In the genomic region with DNA sequence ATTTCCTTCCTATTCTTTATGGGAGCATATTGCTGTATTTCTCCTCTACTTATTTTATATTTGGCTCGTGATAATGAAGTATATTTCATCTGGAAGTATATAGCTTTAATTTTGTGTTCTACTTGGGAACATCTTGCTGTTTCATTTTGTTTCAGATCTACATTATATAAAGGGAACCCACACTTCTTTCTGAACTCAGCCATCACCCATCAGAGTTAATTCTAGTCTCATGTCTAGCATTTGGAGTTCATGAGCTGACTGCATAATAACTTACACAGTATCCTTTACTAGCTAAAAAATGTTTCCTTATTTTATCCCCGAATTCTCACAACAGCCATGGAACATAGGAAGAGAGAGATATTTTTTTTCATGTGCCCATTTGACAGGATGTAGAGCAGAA, we compare ENCODE assay signal across 23 mouse cellular contexts.
"Had no signal": no experiment of that assay in that cellular context is flagged by ENCODE, and none has a peak within 500 bp of the region (broad histone marks: within the 10 kb centered on the region; RNA-seq: fewer than 3 reads in every experiment).

No protein-coding gene starts in this region.

- H3K9ac ChIP-seq: embryonic facial prominence, embryonic 12.5 days; embryonic facial prominence, embryonic 13.5 days; embryonic facial prominence, embryonic 15.5 days; forebrain, embryonic 12.5 days; forebrain, embryonic 13.5 days; forebrain, embryonic 15.5 days; forebrain, postnatal 0 days had no signal

- H3K4me2 ChIP-seq: embryonic facial prominence, embryonic 12.5 days; embryonic facial prominence, embryonic 13.5 days; embryonic facial prominence, embryonic 15.5 days; forebrain, embryonic 12.5 days; forebrain, embryonic 13.5 days; forebrain, embryonic 15.5 days had no signal

- H3K36me3 ChIP-seq: embryonic facial prominence, embryonic 10.5 days; embryonic facial prominence, embryonic 12.5 days; embryonic facial prominence, embryonic 13.5 days; embryonic facial prominence, embryonic 15.5 days; forebrain, embryonic 10.5 days; forebrain, embryonic 12.5 days; forebrain, embryonic 15.5 days had no signal

- ATAC-seq: forebrain, embryonic 13.5 days; forebrain, embryonic 14.5 days; forebrain, embryonic 15.5 days; forebrain, embryonic 16.5 days; forebrain, postnatal 0 days had no signal

- H3K4me1 ChIP-seq: embryonic facial prominence, embryonic 10.5 days; embryonic facial prominence, embryonic 12.5 days; embryonic facial prominence, embryonic 13.5 days; embryonic facial prominence, embryonic 15.5 days; forebrain, embryonic 10.5 days; forebrain, embryonic 12.5 days; forebrain, embryonic 13.5 days; forebrain, embryonic 15.5 days had no signal

- H3K4me3 ChIP-seq: embryonic facial prominence, embryonic 10.5 days; embryonic facial prominence, embryonic 12.5 days; embryonic facial prominence, embryonic 13.5 days; embryonic facial prominence, embryonic 15.5 days; erythroblast, embryonic 14.5 days; forebrain, embryonic 10.5 days; forebrain, embryonic 12.5 days; forebrain, embryonic 13.5 days; forebrain, embryonic 15.5 days; gastrocnemius, adult 2 months; heart, adult 2 months had no signal

- H3K9me3 ChIP-seq: embryonic facial prominence, embryonic 10.5 days; embryonic facial prominence, embryonic 12.5 days; embryonic facial prominence, embryonic 13.5 days; embryonic facial prominence, embryonic 15.5 days; forebrain, embryonic 10.5 days; forebrain, embryonic 12.5 days; forebrain, embryonic 13.5 days; forebrain, embryonic 15.5 days had no signal

- H3K27me3 ChIP-seq: embryonic facial prominence, embryonic 12.5 days; embryonic facial prominence, embryonic 13.5 days; embryonic facial prominence, embryonic 15.5 days; forebrain, embryonic 12.5 days; forebrain, embryonic 13.5 days; forebrain, embryonic 15.5 days had no signal

- H3K27ac ChIP-seq: embryonic facial prominence, embryonic 10.5 days; embryonic facial prominence, embryonic 12.5 days; embryonic facial prominence, embryonic 13.5 days; embryonic facial prominence, embryonic 15.5 days; forebrain, embryonic 10.5 days; forebrain, embryonic 12.5 days; forebrain, embryonic 13.5 days; forebrain, embryonic 15.5 days; gastrocnemius, adult 2 months; heart, adult 2 months had no signal

- DNase-seq: cerebellum, adult 8-10 months; cerebellum, adult 9-10 months; embryo, embryonic 11 days; forebrain, postnatal 0 days; gastrocnemius, adult 2 months; gastrocnemius, postnatal 10 days; gastrocnemius, postnatal 14 days; gastrocnemius, postnatal 25 days; gastrocnemius, postnatal 36 days; heart, adult 11 months; heart, adult 18-20 months; heart, adult 2 months had no signal
